Mouse (Mus musculus): ENCODE results near the gene Slc39a13. TPM values are rescaled to one million over a fixed set of nuclear protein-coding genes. Genes with fewer than 3 reads are reported as not detected.

The Slc39a13 gene
- polyA plus RNA-seq, 1 experiment: 17.8 TPM

DNA sequence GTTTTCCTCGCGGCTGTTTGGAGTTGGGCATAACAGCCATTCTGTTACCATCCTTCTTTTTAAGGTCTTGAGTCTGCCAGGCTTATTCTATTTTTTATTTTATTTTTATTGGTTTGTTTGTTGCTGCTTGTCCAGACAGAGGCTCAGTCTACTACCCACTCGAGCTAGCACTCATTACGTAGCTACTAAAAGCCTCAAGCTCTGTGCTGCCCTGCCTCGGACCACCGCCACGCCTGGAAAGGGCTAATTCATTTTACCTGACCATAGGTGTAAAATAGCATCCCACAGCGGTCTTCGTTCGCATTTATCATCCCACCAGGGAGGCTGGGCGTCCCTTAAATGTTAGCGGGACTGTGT is 7.7 kb upstream of the Slc39a13 start:
- peaks cover 7% of the 10 kb centered on the region; the same call in 1 of the 2 replicates for H3K4me1 ChIP-seq (ENCODE audit: control insufficient read depth, insufficient read depth, insufficient read length, low read length)
- no peaks in the 10 kb centered on the region for H3K27me3 ChIP-seq (ENCODE audit: control insufficient read depth, insufficient read depth, low read length)
- no peak overlapping the region for H3K27ac ChIP-seq (ENCODE audit: insufficient read depth, low read depth, low read length)
- TF ChIP-seq CTCF (IDR thresholded peaks at IDR 0.05; ENCODE audit: extremely low read depth, insufficient read length, insufficient replicate concordance, low read depth, low read length): no peak
- peak overlapping the region; percentile 46; the same call in 1 of the 2 replicates for H3K4me3 ChIP-seq (ENCODE audit: low read depth, low read length)
- H3K36me3 ChIP-seq (ENCODE audit: control insufficient read depth, insufficient read depth, low read length): no peaks in the 10 kb centered on the region
- WGBS: 22% methylated on average over 12 of the region's 12 CpGs

DNA sequence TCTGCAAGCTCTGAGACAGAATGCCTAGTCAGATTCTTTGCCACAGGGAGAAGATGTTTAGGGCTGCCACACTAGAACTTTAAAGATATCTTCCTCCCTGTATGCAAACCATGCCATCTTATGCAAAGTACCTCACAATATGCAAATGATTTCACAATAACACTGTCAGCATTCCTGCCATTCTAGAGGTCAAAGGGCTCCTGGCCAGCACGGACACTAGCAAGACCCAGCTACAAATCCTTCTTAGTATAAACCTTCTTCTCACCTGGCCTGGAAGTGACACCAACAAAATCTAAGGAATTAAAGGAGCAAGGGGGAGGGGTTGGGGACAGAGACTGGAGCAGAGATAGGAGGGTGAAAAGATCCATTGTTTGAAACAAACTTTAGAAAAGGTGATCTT is 1.9 kb upstream of the Slc39a13 start:
- TF ChIP-seq POLR2A (IDR thresholded peaks at IDR 0.05; ENCODE audit: low read depth, low read length): no peak
- TF ChIP-seq CTCF (IDR thresholded peaks at IDR 0.05; ENCODE audit: extremely low read depth, insufficient read length, insufficient replicate concordance, low read depth, low read length): no peak
- Histone ChIP-seq H3K27me3 (ENCODE audit: control insufficient read depth, insufficient read depth, low read length) (no peaks in the 10 kb centered on the region), H3K36me3 (ENCODE audit: control insufficient read depth, insufficient read depth, low read length) (no peaks in the 10 kb centered on the region), H3K27ac (ENCODE audit: insufficient read depth, low read depth, low read length) (no peak overlapping the region), H3K4me3 (ENCODE audit: low read depth, low read length) (no peak overlapping the region), H3K4me1 (ENCODE audit: control insufficient read depth, insufficient read depth, insufficient read length, low read length) (peaks cover 8% of the 10 kb centered on the region; the same call in 1 of the 2 replicates)
- 20% methylated on average over 1 of the region's 1 CpGs for WGBS

DNA sequence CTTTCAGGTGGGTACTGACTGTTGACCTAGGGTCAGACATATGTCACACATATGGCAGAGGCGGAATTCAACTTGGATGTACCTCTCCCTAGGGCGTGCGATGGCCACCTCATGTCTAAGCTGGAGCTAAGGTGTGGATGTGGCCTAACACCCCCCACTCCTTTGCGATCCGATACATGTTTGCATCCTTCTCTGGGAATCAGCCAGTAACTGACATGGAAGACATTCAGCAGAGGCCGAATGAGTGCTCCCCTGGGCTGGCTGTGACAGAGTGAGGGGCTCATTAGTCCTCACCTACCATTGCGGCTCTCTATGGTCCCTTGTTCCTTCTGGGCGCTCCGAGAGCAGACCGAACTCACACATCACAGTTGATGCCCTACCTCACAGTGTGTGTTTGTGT is 842 bp upstream of the Slc39a13 start:
- Histone ChIP-seq H3K4me3 (ENCODE audit: low read depth, low read length) (no peak overlapping the region), H3K4me1 (ENCODE audit: control insufficient read depth, insufficient read depth, insufficient read length, low read length) (peaks cover 8% of the 10 kb centered on the region; the same call in 1 of the 2 replicates), H3K36me3 (ENCODE audit: control insufficient read depth, insufficient read depth, low read length) (no peaks in the 10 kb centered on the region), H3K27me3 (ENCODE audit: control insufficient read depth, insufficient read depth, low read length) (no peaks in the 10 kb centered on the region), H3K27ac (ENCODE audit: insufficient read depth, low read depth, low read length) (no peak overlapping the region)
- WGBS: 85% methylated on average over 10 of the region's 10 CpGs
- no peak for TF ChIP-seq POLR2A (IDR thresholded peaks at IDR 0.05; ENCODE audit: low read depth, low read length)
- no peak for TF ChIP-seq CTCF (IDR thresholded peaks at IDR 0.05; ENCODE audit: extremely low read depth, insufficient read length, insufficient replicate concordance, low read depth, low read length)

DNA sequence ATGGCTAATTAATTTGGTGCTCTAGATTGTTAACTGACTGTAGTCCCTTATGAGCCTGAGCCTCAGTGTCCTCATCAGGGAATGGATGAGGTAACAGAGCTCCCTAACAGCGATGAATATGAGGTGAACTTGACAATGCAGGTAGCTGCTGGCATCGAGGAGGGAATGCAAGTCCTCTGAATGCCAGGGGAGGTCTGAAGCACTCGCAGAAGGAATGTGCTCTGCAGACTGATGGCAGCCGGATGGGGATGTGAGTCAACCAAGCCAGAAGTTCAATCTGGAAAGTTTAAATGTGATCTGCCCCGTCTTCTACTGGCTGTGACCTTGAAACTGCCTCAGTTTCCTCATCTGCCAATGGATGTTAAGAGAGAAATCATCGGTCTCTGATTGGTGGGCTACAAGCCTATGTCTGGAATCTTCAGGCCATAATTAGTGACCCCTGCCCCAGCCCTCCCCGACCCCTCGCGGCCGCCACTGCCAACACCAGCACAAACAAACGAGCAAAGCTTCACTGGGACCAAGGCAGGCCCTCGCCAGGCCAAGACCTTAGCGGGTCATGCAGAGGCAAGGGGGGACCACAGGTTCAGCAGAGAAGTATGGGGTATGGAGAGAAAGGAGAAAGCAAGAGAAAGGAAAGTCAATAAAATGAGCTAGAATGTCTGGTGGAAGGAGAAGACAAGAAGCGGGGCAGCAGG is 764 bp downstream of the Slc39a13 start:
- whole genome bisulfite sequencing: 8% methylated on average over 14 of the region's 14 CpGs

DNA sequence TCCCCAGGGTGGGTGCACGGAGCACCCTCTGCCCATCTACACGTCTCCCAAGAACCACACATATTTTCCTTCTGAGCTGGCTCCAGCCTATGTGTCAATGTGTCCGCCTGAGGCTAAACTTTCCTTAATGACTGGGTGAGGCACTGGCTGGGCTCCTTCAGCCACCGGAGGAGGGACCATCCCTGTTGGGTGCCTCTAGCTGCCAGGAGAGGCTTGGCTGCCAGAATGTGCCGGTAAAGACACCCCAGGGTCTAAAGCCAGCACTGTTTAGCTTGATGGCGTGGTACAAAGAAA is 1.4 kb downstream of the Slc39a13 start:
- WGBS: 47% methylated on average over 6 of the region's 6 CpGs
- no peak overlapping the region for H3K4me3 ChIP-seq (ENCODE audit: low read depth, low read length)
- H3K4me1 ChIP-seq (ENCODE audit: control insufficient read depth, insufficient read depth, insufficient read length, low read length): peaks cover 8% of the 10 kb centered on the region; the same call in 1 of the 2 replicates
- H3K27ac ChIP-seq (ENCODE audit: insufficient read depth, low read depth, low read length): no peak overlapping the region
- TF ChIP-seq CTCF (IDR thresholded peaks at IDR 0.05; ENCODE audit: extremely low read depth, insufficient read length, insufficient replicate concordance, low read depth, low read length) (no peak), POLR2A (IDR thresholded peaks at IDR 0.05; ENCODE audit: low read depth, low read length) (no peak)
- peaks cover 5% of the 10 kb centered on the region; the same call in 1 of the 2 replicates for H3K36me3 ChIP-seq (ENCODE audit: control insufficient read depth, insufficient read depth, low read length)
- H3K27me3 ChIP-seq (ENCODE audit: control insufficient read depth, insufficient read depth, low read length): no peaks in the 10 kb centered on the region

More for the DNA sequence above, 764 bp downstream of the Slc39a13 start:
- Histone ChIP-seq H3K27me3 (ENCODE audit: control insufficient read depth, insufficient read depth, low read length) (no peaks in the 10 kb centered on the region), H3K27ac (ENCODE audit: insufficient read depth, low read depth, low read length) (peak overlapping the region; percentile 11; the same call in 1 of the 2 replicates), H3K36me3 (ENCODE audit: control insufficient read depth, insufficient read depth, low read length) (no peaks in the 10 kb centered on the region), H3K4me3 (ENCODE audit: low read depth, low read length) (peak overlapping the region; percentile 78), H3K4me1 (ENCODE audit: control insufficient read depth, insufficient read depth, insufficient read length, low read length) (peaks cover 8% of the 10 kb centered on the region; the same call in 1 of the 2 replicates)
- no peak for TF ChIP-seq CTCF (IDR thresholded peaks at IDR 0.05; ENCODE audit: extremely low read depth, insufficient read length, insufficient replicate concordance, low read depth, low read length)
- TF ChIP-seq POLR2A (IDR thresholded peaks at IDR 0.05; ENCODE audit: low read depth, low read length): no peak

DNA sequence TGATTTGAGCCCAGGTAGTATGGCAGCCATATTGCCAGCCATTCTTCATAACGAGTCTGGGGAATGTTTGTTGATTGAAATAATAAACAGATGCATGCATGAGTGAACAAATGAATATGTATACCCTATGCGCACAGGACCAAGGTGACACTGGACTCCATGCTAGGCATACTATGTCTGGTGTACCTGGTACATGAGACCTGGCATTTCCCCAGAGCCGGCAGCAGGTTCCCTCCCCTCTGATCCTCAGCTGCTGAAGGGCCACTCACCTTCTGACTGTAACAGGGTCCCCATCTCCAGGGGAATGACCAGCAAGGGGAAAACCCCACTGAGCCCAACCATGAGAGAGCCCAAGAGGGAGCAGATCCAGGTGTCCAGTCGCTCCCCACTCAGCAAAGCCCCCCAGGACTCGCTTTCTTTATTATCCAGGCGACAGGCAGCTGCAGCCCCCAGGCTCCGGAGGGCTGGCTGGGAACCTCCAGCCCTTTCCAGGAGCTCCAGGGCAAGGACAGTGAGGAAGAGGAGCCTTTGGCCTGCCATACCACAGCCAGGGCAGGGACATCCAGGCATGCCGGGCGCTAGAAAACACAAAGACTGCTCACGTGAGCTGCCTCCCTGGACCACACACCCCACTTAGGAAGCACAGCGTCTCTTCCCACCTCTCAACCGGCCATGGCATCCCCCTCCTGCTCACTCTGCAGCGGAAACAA is 1.9 kb downstream of the Slc39a13 start:
- no peak overlapping the region for H3K27ac ChIP-seq (ENCODE audit: insufficient read depth, low read depth, low read length)
- WGBS: 75% methylated on average over 13 of the region's 13 CpGs
- no peak for TF ChIP-seq POLR2A (IDR thresholded peaks at IDR 0.05; ENCODE audit: low read depth, low read length)
- no peaks in the 10 kb centered on the region for H3K27me3 ChIP-seq (ENCODE audit: control insufficient read depth, insufficient read depth, low read length)
- H3K36me3 ChIP-seq (ENCODE audit: control insufficient read depth, insufficient read depth, low read length): peaks cover 10% of the 10 kb centered on the region
- no peak overlapping the region for H3K4me3 ChIP-seq (ENCODE audit: low read depth, low read length)
- H3K4me1 ChIP-seq (ENCODE audit: control insufficient read depth, insufficient read depth, insufficient read length, low read length): peaks cover 8% of the 10 kb centered on the region; the same call in 1 of the 2 replicates

DNA sequence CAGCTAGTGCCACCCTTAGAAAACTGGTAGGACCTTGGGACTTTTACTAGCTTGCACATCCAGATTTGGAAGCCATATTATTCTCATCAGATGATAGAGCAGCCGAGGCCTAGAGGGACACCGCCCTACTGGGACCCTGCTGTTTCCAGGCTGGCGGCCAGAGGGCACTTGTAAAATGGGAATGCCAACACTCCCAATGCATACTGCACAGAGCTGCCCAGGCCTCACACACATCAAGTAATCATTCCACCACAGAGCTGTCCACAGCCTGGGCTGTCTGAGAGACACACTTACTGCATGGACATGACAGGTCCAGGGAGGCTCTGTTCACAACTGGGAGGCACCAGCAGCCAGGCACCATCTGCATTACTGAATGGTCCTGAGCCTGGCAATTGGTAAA is 3.8 kb downstream of the Slc39a13 start:
- Histone ChIP-seq H3K4me3 (ENCODE audit: low read depth, low read length) (no peak overlapping the region), H3K4me1 (ENCODE audit: control insufficient read depth, insufficient read depth, insufficient read length, low read length) (peaks cover 8% of the 10 kb centered on the region; the same call in 1 of the 2 replicates), H3K36me3 (ENCODE audit: control insufficient read depth, insufficient read depth, low read length) (peaks cover 22% of the 10 kb centered on the region), H3K27ac (ENCODE audit: insufficient read depth, low read depth, low read length) (no peak overlapping the region), H3K27me3 (ENCODE audit: control insufficient read depth, insufficient read depth, low read length) (no peaks in the 10 kb centered on the region)
- TF ChIP-seq POLR2A (IDR thresholded peaks at IDR 0.05; ENCODE audit: low read depth, low read length): no peak
- no peak for TF ChIP-seq CTCF (IDR thresholded peaks at IDR 0.05; ENCODE audit: extremely low read depth, insufficient read length, insufficient replicate concordance, low read depth, low read length)
- WGBS: 85% methylated on average over 3 of the region's 3 CpGs

All from small intestine, adult 2 months (tissue).